Mouse (Mus musculus) G1E (cell line): ENCODE measurements around the gene Pomt2.

ENCODE experiments used
- CTCF ChIP-seq: IDR thresholded peaks from 2 replicates; pipeline ENCODE4 v1.5.1; 2012; ENCODE audit warnings: low read depth, low read length, inconsistent platforms, mixed read lengths
- GATA1 ChIP-seq: IDR thresholded peaks from 2 replicates; pipeline ENCODE4 v1.6.1; 2012; ENCODE audit warnings: borderline replicate concordance, low read length, inconsistent platforms, mixed read lengths
- GATA2 ChIP-seq: IDR thresholded peaks from 2 replicates; pipeline ENCODE4 v1.6.1; 2012; ENCODE audit warnings: low read depth, low read length, inconsistent platforms, borderline replicate concordance
- TAL1 ChIP-seq: conservative IDR thresholded peaks from 2 replicates; pipeline ENCODE4 v1.6.1; 2012; ENCODE audit warnings: low read depth, low read length, inconsistent platforms, mixed read lengths

GRCm38 (mm10) chr12:87132210-87132609, 15.6 kb downstream of the Pomt2 start:
- TF ChIP-seq CTCF, result no peak
- TF ChIP-seq TAL1, result no peak
- TF ChIP-seq GATA1, result no peak
- no peak for TF ChIP-seq GATA2
